Mouse (Mus musculus) embryonic facial prominence, embryonic 13.5 days (tissue): ENCODE results near the gene Glcci1. TPM values are rescaled to one million over a fixed set of nuclear protein-coding genes. Genes with fewer than 3 reads are reported as not detected.
A peak's percentile ranks its signal among the peaks of the same experiment; 100 is the strongest.

ENCODE experiments used
- ATAC-seq: fragments of 200-750 bp; cut with Nextera tagmentation; 2 replicates; pipeline ENCODE4 v1.8.0; 2017; ENCODE audit warnings: low read depth; ENCODE audit not compliant: insufficient number of reproducible peaks, insufficient read depth, low FRiP score, low TSS enrichment
- H3K27ac ChIP-seq: fragments of 300-500 bp; sonication (generic); 2 replicates; pipeline ENCODE4 v1.5.1; 2015; ENCODE audit warnings: moderate library complexity, mild to moderate bottlenecking, inconsistent platforms
- H3K27me3 ChIP-seq: fragments of 300-500 bp; sonication (generic); 2 replicates; pipeline ENCODE4 v1.6.1; 2015; ENCODE audit warnings: mild to moderate bottlenecking, inconsistent platforms
- H3K36me3 ChIP-seq: fragments of 300-500 bp; sonication (generic); 2 replicates; pipeline ENCODE4 v1.6.1; 2015; ENCODE audit warnings: mild to moderate bottlenecking, inconsistent platforms
- H3K4me1 ChIP-seq: fragments of 300-500 bp; sonication (generic); 2 replicates; pipeline ENCODE4 v1.6.1; 2015; ENCODE audit warnings: inconsistent platforms
- H3K4me2 ChIP-seq: fragments of 300-500 bp; sonication (generic); 2 replicates; pipeline ENCODE4 v1.6.1; 2015; ENCODE audit warnings: moderate library complexity, mild to moderate bottlenecking, inconsistent platforms
- H3K4me3 ChIP-seq: fragments of 300-500 bp; sonication (generic); 2 replicates; pipeline ENCODE4 v1.5.1; 2015; ENCODE audit warnings: mild to moderate bottlenecking, inconsistent platforms
- H3K9ac ChIP-seq: fragments of 300-500 bp; sonication (generic); 2 replicates; pipeline ENCODE4 v1.6.1; 2015; ENCODE audit warnings: mild to moderate bottlenecking, inconsistent platforms
- H3K9me3 ChIP-seq: fragments of 300-500 bp; sonication (generic); 2 replicates; pipeline ENCODE4 v1.6.1; 2016; ENCODE audit warnings: inconsistent platforms
- WGBS: fragments of 180-500 bp; shearing (Covaris S2); methylation state at CpG from one replicate; pipeline ENCODE4 v1.1.7; 2015; ENCODE audit warnings: mixed read lengths; 5-methylcytosine and 5-hydroxymethylcytosine counted together
- polyA plus RNA-seq: library from polyadenylated mRNA; unstranded; fragments of >200 nt; fragmentation: Nextera tagmentation; extraction: Ambion mirVana; gene quantifications from 2 replicates; pipeline ENCODE4 v1.2.1, GENCODE M21; 2015

Gene Glcci1
- polyA plus RNA-seq, 1 experiment from 2014 or later = 6.6 TPM

GRCm38 (mm10) chr6:8638899-8639298 is 129.5 kb downstream of the Glcci1 start:
- Histone ChIP-seq H3K9ac (no peak overlapping the region), H3K36me3 (no peaks in the 10 kb centered on the region), H3K4me2 (no peak overlapping the region), H3K27me3 (no peaks in the 10 kb centered on the region), H3K4me1 (no peaks in the 10 kb centered on the region), H3K27ac (no peak overlapping the region), H3K4me3 (no peak overlapping the region), H3K9me3 (no peaks in the 10 kb centered on the region)
- ATAC-seq = no peak
- WGBS = 85% methylated on average over 4 of the region's 4 CpGs

- no peaks in the 10 kb centered on the region for H3K36me3 ChIP-seq
- H3K4me2 ChIP-seq = no peak overlapping the region
- no peaks in the 10 kb centered on the region; the same call in 1 of the 2 replicates for H3K4me1 ChIP-seq
- no peak overlapping the region for H3K27ac ChIP-seq
- no peaks in the 10 kb centered on the region for H3K27me3 ChIP-seq
- H3K9ac ChIP-seq = no peak overlapping the region
- WGBS = 83% methylated on average over 2 of the region's 2 CpGs
- H3K9me3 ChIP-seq = no peaks in the 10 kb centered on the region
- H3K4me3 ChIP-seq = no peak overlapping the region
- ATAC-seq = no peak
Measured at GRCm38 (mm10) chr6:8639526-8639925, 130.1 kb downstream of the Glcci1 start.

- ATAC-seq = no peak
- H3K27ac ChIP-seq = no peak overlapping the region
- no peaks in the 10 kb centered on the region for H3K36me3 ChIP-seq
- H3K4me3 ChIP-seq = no peak overlapping the region
- no peaks in the 10 kb centered on the region for H3K9me3 ChIP-seq
- no peak overlapping the region for H3K4me2 ChIP-seq
- 80% methylated on average over 5 of the region's 5 CpGs for WGBS
- no peaks in the 10 kb centered on the region for H3K27me3 ChIP-seq
- no peak overlapping the region for H3K9ac ChIP-seq
- peaks cover 8% of the 10 kb centered on the region for H3K4me1 ChIP-seq
Measured at GRCm38 (mm10) chr6:8640863-8641262, 131.5 kb downstream of the Glcci1 start.

GRCm38 (mm10) chr6:8644703-8645102 is 135.3 kb downstream of the Glcci1 start:
- Histone ChIP-seq H3K4me1 (peaks cover 18% of the 10 kb centered on the region), H3K27me3 (no peaks in the 10 kb centered on the region), H3K36me3 (no peaks in the 10 kb centered on the region), H3K4me2 (no peak overlapping the region), H3K4me3 (no peak overlapping the region), H3K9ac (no peak overlapping the region), H3K27ac (peak overlapping the region; percentile 55; the same call in 1 of the 2 replicates), H3K9me3 (no peaks in the 10 kb centered on the region)
- no peak for ATAC-seq
- 67% methylated on average over 10 of the region's 10 CpGs for WGBS

- ATAC-seq = no peak
- Histone ChIP-seq H3K4me1 (peaks cover 18% of the 10 kb centered on the region), H3K9ac (no peak overlapping the region), H3K27ac (no peak overlapping the region; the same call in 1 of the 2 replicates), H3K27me3 (no peaks in the 10 kb centered on the region), H3K4me3 (no peak overlapping the region), H3K9me3 (no peaks in the 10 kb centered on the region), H3K4me2 (no peak overlapping the region), H3K36me3 (no peaks in the 10 kb centered on the region)
- 48% methylated on average over 2 of the region's 2 CpGs for whole genome bisulfite sequencing
Measured at GRCm38 (mm10) chr6:8645708-8646107, 136.3 kb downstream of the Glcci1 start.
